Mouse (Mus musculus) stomach, embryonic 14.5 days (tissue): ENCODE data around the gene Nkg7. TPM values are rescaled to one million over a fixed set of nuclear protein-coding genes. Genes with fewer than 3 reads are reported as not detected.

Experiments
- ATAC-seq: fragments of 200-750 bp; cut with Nextera tagmentation; 2 replicates; pipeline ENCODE4 v1.8.0; 2017; ENCODE audit warnings: low read depth, moderate TSS enrichment; ENCODE audit not compliant: insufficient number of reproducible peaks, insufficient read depth, low FRiP score
- H3K27ac ChIP-seq: fragments of 300-500 bp; sonication (generic); 2 replicates; pipeline ENCODE4 v1.5.1; 2014; ENCODE audit warnings: mild to moderate bottlenecking, low read length, moderate library complexity, mixed read lengths
- H3K27me3 ChIP-seq: fragments of 300-500 bp; sonication (generic); 2 replicates; pipeline ENCODE4 v1.6.1; 2014; ENCODE audit warnings: low read length, control low read depth, mixed read lengths; ENCODE audit not compliant: control insufficient read depth, insufficient read depth
- H3K36me3 ChIP-seq: fragments of 300-500 bp; sonication (generic); 2 replicates; pipeline ENCODE4 v1.6.1; 2014; ENCODE audit warnings: mild to moderate bottlenecking, control low read depth, low read length, moderate library complexity, mixed read lengths; ENCODE audit not compliant: control insufficient read depth, insufficient read depth
- H3K4me1 ChIP-seq: fragments of 300-500 bp; sonication (generic); 2 replicates; pipeline ENCODE4 v1.6.1; 2014; ENCODE audit warnings: low read length, control low read depth, mixed read lengths; ENCODE audit not compliant: control insufficient read depth, insufficient read depth
- H3K4me2 ChIP-seq: fragments of 300-500 bp; sonication (generic); replicated peaks from 2 replicates; pipeline ENCODE4 v1.6.1; 2014; ENCODE audit warnings: low read depth, low read length, control low read depth
- H3K4me3 ChIP-seq: fragments of 300-500 bp; sonication (generic); 2 replicates; pipeline ENCODE4 v1.5.1; 2014; ENCODE audit warnings: low read depth, low read length, control low read depth
- H3K9ac ChIP-seq: fragments of 300-500 bp; sonication (generic); replicated peaks from 2 replicates; pipeline ENCODE4 v1.6.1; 2014; ENCODE audit warnings: low read depth, mild to moderate bottlenecking, control low read depth, low read length, moderate library complexity, mixed read lengths
- H3K9me3 ChIP-seq: fragments of 300-500 bp; sonication (generic); 2 replicates; pipeline ENCODE4 v1.6.1; 2016; ENCODE audit warnings: low read depth, low read length, control low read depth; ENCODE audit not compliant: control insufficient read depth
- WGBS: fragments of 180-500 bp; shearing (Covaris S2); extraction: QIAGEN DNeasy Blood & Tissue Kit; methylation state at CpG from one replicate; pipeline ENCODE4 v1.1.7; 2014; 5-methylcytosine and 5-hydroxymethylcytosine counted together
- polyA plus RNA-seq: library from polyadenylated mRNA; unstranded; fragments of >200 nt; fragmentation: Nextera tagmentation; extraction: Ambion mirVana; gene quantifications from 2 replicates; pipeline ENCODE4 v1.2.1, GENCODE M21; 2014

Nkg7 gene
- polyA plus RNA-seq, 1 experiment from 2014 or later, result 1.4 TPM

DNA sequence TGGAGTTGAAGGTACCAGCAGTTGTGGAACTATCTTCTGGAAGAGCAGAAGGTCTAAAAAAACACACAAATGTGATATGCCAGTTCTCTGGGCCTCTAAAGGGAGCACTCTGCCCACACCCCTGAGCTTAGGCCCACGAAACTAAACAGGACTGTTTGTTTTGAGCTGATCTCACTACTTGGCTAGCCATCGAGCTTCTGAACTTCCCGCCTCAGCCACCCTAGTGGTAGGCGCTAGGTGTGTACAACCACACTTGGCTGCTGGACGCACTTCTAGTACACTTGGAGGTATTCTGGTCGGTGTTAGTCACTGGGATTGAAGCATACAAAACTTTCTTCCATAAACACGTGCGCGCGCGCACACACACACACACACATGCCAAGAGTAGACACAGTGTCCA, 14.9 kb downstream of the Nkg7 start:
- Histone ChIP-seq H3K27me3 (no peaks in the 10 kb centered on the region), H3K4me1 (no peaks in the 10 kb centered on the region), H3K9ac (no peak overlapping the region), H3K4me2 (no peak overlapping the region), H3K36me3 (peaks cover 21% of the 10 kb centered on the region), H3K9me3 (no peaks in the 10 kb centered on the region), H3K4me3 (no peak overlapping the region), H3K27ac (no peak overlapping the region)
- ATAC-seq, result no peak
- 91% methylated on average over 11 of the region's 11 CpGs for WGBS

DNA sequence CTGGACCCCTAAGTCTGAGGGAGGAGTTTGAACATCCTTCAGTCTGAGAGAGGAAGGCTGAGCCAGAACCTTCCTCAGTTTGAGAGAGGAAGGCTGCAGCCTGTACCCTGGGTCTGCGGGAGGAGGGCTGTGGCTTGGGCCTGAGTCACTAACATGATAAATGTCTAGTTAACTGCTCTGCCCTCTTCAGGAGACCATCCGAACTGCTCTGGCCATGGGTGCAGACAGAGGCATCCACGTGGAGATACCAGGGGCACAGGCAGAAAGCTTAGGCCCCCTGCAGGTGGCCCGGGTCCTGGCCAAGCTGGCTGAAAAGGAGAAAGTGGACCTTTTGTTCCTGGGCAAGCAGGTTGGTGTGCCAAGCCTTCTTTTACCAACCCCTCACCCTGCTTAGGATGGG, 15.7 kb downstream of the Nkg7 start:
- Histone ChIP-seq H3K4me1 (no peaks in the 10 kb centered on the region), H3K27me3 (no peaks in the 10 kb centered on the region), H3K4me3 (no peak overlapping the region), H3K9me3 (no peaks in the 10 kb centered on the region), H3K27ac (no peak overlapping the region), H3K4me2 (no peak overlapping the region), H3K36me3 (peaks cover 21% of the 10 kb centered on the region), H3K9ac (no peak overlapping the region)
- ATAC-seq, result no peak
- 35% methylated on average over 4 of the region's 4 CpGs for WGBS

DNA sequence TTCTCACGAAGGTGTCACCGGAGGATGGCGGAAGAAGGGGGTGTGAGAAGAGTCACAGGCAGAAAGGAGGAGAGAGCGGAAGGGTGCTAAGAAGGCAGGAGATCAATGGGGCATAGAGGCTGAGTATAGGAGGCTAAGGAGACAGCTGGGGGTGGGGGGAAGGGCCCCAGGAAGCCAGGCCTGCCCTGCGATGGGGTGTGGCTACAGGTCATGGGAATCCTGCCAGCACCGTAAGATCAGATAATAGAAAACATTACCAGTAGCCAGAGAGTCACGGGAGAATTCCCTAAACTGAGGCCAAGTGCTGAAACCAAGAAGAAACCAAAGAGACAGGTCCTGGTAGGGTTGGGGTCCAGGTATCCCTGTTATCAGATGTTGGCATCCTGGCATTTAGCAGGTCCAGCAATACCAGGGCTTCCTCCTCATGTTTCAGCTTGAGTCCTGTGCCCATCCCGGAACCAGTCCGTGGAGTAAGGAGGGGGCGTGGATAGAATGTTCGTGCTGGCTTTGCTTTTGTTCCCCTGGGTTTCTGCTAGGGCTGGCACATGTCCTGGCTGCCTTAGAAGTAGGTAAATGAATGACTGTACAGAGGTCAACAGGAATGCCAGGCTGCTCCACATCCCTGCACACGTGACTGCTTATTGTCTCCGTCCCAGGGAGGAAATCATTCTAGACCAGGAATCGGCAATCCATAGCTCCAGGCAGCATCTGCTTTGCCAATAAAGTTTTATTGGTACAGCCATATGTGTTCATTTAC, 16.9 kb downstream of the Nkg7 start:
- Histone ChIP-seq H3K4me1 (no peaks in the 10 kb centered on the region), H3K4me3 (no peak overlapping the region), H3K4me2 (no peak overlapping the region), H3K27ac (no peak overlapping the region), H3K9ac (no peak overlapping the region), H3K36me3 (peaks cover 21% of the 10 kb centered on the region), H3K9me3 (no peaks in the 10 kb centered on the region), H3K27me3 (no peaks in the 10 kb centered on the region)
- WGBS, result 85% methylated on average over 14 of the region's 14 CpGs
- ATAC-seq, result no peak

DNA sequence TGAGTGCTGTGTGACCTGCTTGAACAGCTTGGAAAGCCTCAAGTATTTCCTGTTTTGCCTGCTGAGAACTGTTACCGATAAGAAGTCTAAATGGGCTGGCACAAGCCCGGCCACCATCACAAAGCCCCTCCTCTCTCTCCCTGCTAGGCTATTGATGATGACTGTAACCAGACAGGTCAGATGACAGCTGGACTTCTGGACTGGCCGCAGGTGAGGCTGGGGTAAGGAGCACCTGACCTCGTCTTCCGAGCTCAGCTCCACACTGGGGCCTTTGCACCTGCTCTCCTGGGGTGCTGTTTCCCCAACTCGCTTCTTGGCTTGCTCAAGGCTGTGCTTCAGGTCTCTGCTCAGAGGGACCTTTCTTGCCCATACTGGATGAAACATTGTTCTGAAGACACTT, 17.5 kb downstream of the Nkg7 start:
- Histone ChIP-seq H3K27ac (no peak overlapping the region), H3K27me3 (no peaks in the 10 kb centered on the region), H3K4me1 (no peaks in the 10 kb centered on the region), H3K4me2 (no peak overlapping the region), H3K9me3 (no peaks in the 10 kb centered on the region), H3K9ac (no peak overlapping the region), H3K4me3 (no peak overlapping the region), H3K36me3 (peaks cover 21% of the 10 kb centered on the region)
- 87% methylated on average over 6 of the region's 6 CpGs for WGBS
- no peak for ATAC-seq

DNA sequence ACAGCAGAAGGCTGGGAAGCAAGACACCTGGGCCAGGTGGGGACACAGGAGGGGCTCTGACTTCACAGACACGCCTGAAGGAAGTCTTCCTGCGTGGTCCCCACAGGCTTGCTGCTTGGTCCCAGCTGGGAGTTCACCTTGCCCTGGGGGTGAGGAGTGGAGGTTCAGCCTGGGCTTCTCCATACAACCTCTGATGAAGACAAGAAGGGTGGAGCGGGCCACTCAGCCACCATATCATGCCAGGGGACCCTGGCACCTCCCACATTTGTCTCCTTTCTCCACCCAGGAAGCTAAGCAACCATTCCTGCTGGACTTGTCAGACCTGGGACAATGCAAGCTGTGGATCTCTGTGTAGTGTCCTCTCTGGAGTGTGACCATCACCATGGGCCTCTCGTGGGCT, 26.0 kb downstream of the Nkg7 start, which contains the start of gene Vsig10l:
Gene Vsig10l (plus strand): TSS at position 301 of the 400 bp plus-strand sequence.
- no peak for ATAC-seq
- Histone ChIP-seq H3K4me3 (no peak within 1 kb of the TSS), H3K27ac (no peak within 1 kb of the TSS), H3K4me2 (no peak within 1 kb of the TSS), H3K9ac (no peak within 1 kb of the TSS), H3K36me3 (no peaks in the 10 kb centered on the region), H3K27me3 (no peaks in the 10 kb centered on the region), H3K4me1 (no peaks in the 10 kb centered on the region), H3K9me3 (no peaks in the 10 kb centered on the region)
- WGBS, result 63% methylated on average over 4 of the region's 4 CpGs

DNA sequence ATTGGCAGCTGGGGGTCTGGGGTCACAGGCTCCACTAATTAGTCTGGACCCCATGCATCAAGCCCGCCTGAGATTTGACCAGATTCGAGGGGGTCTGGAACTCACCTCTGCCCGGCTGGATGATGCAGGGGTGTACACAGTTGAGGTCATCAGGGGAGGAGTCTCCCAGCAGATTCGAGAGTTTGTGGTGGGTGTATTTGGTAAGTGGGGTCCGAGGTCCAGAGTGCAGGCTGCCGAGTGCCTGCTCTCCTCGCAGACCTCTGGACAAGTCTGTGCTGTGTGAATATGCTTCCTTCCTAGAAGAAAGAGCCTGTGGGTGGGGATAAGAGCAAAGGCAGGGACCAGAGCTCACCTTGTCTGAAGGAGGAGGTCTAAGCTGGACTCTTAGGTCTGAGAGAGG, 27.1 kb downstream of the Nkg7 start:
- 76% methylated on average over 7 of the region's 7 CpGs for WGBS
- H3K27me3 ChIP-seq, result no peaks in the 10 kb centered on the region
- no peak overlapping the region for H3K4me3 ChIP-seq
- H3K36me3 ChIP-seq, result no peaks in the 10 kb centered on the region
- no peak overlapping the region for H3K27ac ChIP-seq
- no peak overlapping the region for H3K4me2 ChIP-seq
- no peaks in the 10 kb centered on the region for H3K4me1 ChIP-seq
- ATAC-seq, result no peak
- no peak overlapping the region for H3K9ac ChIP-seq
- H3K9me3 ChIP-seq, result no peaks in the 10 kb centered on the region

DNA sequence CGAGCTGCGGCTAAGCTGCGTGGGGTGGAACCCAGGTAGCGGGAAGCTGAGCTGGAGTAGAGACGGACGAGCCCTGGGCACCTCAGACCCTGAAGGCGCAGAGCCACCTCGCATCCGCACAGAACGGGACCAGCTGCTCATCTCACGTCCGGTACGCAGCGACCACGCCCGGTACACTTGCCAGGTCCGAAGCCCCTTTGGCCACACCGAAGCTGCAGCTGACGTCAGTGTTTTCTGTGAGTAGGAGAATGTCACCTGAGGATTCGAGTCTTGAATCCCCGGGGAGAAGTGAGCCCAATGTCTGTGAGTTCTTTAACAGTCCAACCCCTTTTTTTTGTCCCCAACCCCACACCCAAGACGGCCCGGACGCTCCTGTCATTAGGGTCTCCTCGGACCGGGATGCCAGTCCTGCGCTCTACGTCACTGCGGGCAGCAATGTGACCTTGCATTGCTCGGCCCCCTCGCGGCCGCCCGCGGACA, 28.0 kb downstream of the Nkg7 start:
- no peak overlapping the region for H3K9ac ChIP-seq
- no peak for ATAC-seq
- H3K27me3 ChIP-seq, result no peaks in the 10 kb centered on the region
- no peaks in the 10 kb centered on the region for H3K36me3 ChIP-seq
- no peaks in the 10 kb centered on the region for H3K4me1 ChIP-seq
- no peaks in the 10 kb centered on the region for H3K9me3 ChIP-seq
- peak overlapping the region; percentile 87 for H3K4me2 ChIP-seq
- H3K4me3 ChIP-seq, result peak overlapping the region; percentile 39
- H3K27ac ChIP-seq, result no peak overlapping the region
- WGBS, result 6% methylated on average over 35 of the region's 35 CpGs

DNA sequence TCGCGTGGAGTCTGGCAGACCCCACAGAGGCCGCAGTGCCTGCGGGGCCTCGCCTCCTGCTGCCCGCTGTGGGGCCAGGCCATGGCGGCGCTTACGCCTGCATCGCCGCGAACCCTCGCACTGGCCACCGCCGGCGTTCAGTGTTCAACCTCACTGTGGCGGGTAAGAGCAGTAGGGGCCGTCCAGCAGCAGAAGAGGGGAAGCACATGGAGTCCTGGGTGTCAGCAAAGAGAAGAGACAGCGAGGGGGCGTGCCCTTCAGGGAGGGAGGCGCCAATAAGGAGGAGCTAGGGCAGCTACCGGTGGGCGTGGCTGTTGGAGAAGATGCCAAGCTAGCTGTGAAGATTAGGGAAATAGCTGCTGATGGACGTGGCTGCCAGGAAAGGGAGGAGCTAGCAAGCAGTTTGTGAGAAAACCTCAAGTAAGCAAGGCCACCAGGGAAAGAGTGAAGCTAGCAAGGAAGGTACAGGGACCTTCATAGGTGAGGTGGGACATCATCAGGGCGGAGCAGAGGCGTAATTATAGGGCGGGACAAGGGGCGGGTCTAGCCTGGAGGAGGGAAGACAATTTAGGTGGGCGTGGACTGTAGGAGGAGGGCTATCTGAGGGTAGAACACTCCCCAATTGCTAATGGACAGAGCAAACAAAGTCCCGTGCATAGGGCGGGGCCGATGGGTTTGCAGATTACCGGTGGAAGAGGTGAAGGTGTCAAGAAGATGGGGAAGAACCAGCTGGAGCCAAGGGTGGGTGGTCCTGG, 28.6 kb downstream of the Nkg7 start:
- Histone ChIP-seq H3K4me1 (no peaks in the 10 kb centered on the region), H3K4me2 (peak overlapping the region; percentile 87), H3K27me3 (no peaks in the 10 kb centered on the region), H3K9ac (no peak overlapping the region), H3K36me3 (no peaks in the 10 kb centered on the region), H3K27ac (no peak overlapping the region), H3K9me3 (no peaks in the 10 kb centered on the region), H3K4me3 (peak overlapping the region; percentile 39)
- WGBS, result under 1% methylated on average over 33 of the region's 33 CpGs
- ATAC-seq, result peak; percentile 88
